Comparison of ENCODE assay signal across 17 mouse cellular contexts in the genomic region with DNA sequence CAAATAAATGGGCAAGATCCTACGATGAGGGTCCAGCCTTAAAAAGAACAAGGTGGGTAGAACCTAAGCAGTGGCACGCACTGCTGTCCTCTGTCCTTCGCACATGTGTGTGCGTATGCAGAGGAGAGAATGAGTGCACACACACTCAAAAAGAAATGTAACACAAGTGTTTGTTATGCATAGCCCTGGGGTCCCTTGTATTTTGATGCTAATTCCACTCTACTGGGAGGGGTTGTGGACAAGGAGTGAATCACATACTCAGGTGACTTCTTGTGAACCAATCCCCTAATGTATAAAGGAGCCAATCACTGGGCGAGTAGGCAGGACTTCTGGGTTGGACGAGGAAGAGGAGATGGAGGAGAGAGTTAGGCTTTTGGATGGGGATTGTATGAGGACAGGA.
"Had no signal": no experiment of that assay in that cellular context is flagged by ENCODE, and none has a peak within 500 bp of the region (broad histone marks: within the 10 kb centered on the region; RNA-seq: fewer than 3 reads in every experiment).

No protein-coding gene starts in this region.

- H3K27me3 ChIP-seq: midbrain, embryonic 13.5 days; midbrain, embryonic 15.5 days; neural tube, embryonic 13.5 days; neural tube, embryonic 15.5 days; stomach, embryonic 15.5 days had no signal

- H3K9ac ChIP-seq: lung, embryonic 14.5 days; midbrain, embryonic 13.5 days; midbrain, embryonic 15.5 days; neural tube, embryonic 13.5 days; neural tube, embryonic 15.5 days; stomach, embryonic 15.5 days had no signal

- DNase-seq: lung, adult 18-20 months; lung, embryonic 14.5 days; lung, postnatal 10 days; lung, postnatal 4 days; right cerebral cortex, postnatal 14 days; thymus, adult 2 months; thymus, postnatal 25 days; thymus, postnatal 4 days had no signal

- H3K36me3 ChIP-seq: midbrain, embryonic 13.5 days; midbrain, embryonic 15.5 days; neural tube, embryonic 13.5 days; neural tube, embryonic 15.5 days; stomach, embryonic 15.5 days had no signal

- H3K4me1 ChIP-seq: megakaryocyte, embryonic 14.5 days; midbrain, embryonic 13.5 days; midbrain, embryonic 15.5 days; neural tube, embryonic 13.5 days; neural tube, embryonic 15.5 days; stomach, embryonic 15.5 days had no signal

- H3K4me2 ChIP-seq: lung, embryonic 14.5 days; midbrain, embryonic 11.5 days; midbrain, embryonic 13.5 days; midbrain, embryonic 15.5 days; neural tube, embryonic 13.5 days; neural tube, embryonic 15.5 days; stomach, embryonic 15.5 days had no signal

- H3K27ac ChIP-seq: midbrain, embryonic 13.5 days; midbrain, embryonic 15.5 days; neural tube, embryonic 13.5 days; neural tube, embryonic 15.5 days; stomach, embryonic 15.5 days; stomach, postnatal 0 days had no signal

- H3K4me3 ChIP-seq: megakaryocyte, embryonic 14.5 days; midbrain, embryonic 13.5 days; midbrain, embryonic 15.5 days; myocyte; neural tube, embryonic 13.5 days; neural tube, embryonic 15.5 days; stomach, embryonic 15.5 days had no signal

- H3K9me3 ChIP-seq: midbrain, embryonic 13.5 days; midbrain, embryonic 15.5 days; neural tube, embryonic 13.5 days; neural tube, embryonic 15.5 days; stomach, embryonic 15.5 days had no signal

- ATAC-seq: midbrain, embryonic 13.5 days; midbrain, embryonic 15.5 days had no signal
